Mouse (Mus musculus): ENCODE measurements around the gene Scarf2. TPM values are rescaled to one million over a fixed set of nuclear protein-coding genes. Genes with fewer than 3 reads are reported as not detected.

The Scarf2 gene
- polyA plus RNA-seq, 1 experiment from 2014 or later = 32.4 TPM

DNA sequence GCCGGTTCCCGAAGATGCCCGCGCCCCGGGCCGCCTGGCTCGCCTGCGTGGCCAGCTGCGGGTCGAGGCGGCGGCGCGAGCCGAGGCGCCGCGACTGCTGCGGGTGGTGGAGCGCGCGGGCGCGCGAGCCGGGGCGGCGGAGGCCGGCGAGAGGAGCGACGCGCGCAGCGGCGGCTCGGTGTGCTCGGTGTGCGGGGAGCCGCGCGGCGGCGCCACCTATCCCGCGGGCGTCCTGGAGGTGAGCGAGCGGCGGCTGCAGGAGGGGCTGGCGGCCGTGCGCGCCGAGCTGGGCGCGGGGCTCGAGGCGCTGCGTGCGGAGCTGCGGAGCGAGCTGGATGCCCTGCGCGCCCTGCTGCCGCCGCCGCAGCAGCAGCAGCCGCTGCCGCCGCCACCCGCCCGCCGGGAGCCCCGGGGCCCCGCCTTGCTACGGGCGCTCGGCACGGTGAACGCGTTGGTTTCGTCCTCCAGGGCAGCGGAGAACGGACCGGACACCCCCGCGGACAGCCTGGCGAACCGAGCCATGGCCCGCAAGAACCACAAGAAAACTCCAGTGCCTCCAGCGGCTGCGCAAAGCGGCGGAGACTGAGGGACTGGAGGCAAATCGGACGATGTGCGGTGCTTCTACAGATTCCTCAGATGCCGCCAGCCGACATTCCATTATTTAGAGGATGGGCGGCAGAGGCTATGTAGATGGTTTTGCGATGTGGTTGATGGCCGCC, 36.8 kb downstream of the Scarf2 start:
- Histone ChIP-seq H3K4me3 (peak overlapping the region; percentile 62), H3K4me1 (peaks cover 25% of the 10 kb centered on the region), H3K36me3 (peaks cover 3% of the 10 kb centered on the region; the same call in 1 of the 2 replicates), H3K4me2 (peak overlapping the region; percentile 99), H3K9me3 (no peaks in the 10 kb centered on the region), H3K9ac (peak overlapping the region; percentile 54), H3K27ac (no peak overlapping the region), H3K27me3 (peaks cover 74% of the 10 kb centered on the region)
- 1% methylated on average over 81 of the region's 103 CpGs for WGBS
- ATAC-seq (ENCODE audit: insufficient number of reproducible peaks, low FRiP score, low TSS enrichment, low read depth) = no peak

DNA sequence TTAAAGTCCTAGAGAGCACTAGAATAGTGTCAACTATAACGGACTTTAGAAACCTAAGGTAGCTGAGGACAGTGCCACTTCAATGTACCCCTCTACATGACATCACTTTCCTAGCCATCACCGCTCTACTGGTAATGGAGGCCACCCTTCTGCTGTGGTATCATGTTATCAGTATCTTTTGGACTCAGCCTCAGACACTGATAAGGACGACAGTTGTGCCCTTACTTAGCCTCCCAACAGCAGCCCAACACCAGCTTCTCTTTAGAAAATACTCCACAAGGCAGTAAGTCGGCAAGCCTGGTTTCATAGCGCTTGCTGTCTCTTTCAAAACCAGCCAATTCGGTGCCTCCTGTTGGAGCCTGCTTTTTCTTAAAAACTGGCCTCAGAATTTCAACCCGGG, 37.5 kb downstream of the Scarf2 start:
- no peak for ATAC-seq (ENCODE audit: insufficient number of reproducible peaks, low FRiP score, low TSS enrichment, low read depth)
- Histone ChIP-seq H3K27me3 (peaks cover 74% of the 10 kb centered on the region), H3K27ac (no peak overlapping the region), H3K4me1 (peaks cover 25% of the 10 kb centered on the region), H3K9me3 (no peaks in the 10 kb centered on the region), H3K36me3 (peaks cover 3% of the 10 kb centered on the region; the same call in 1 of the 2 replicates), H3K4me2 (peak overlapping the region; percentile 99), H3K9ac (no peak overlapping the region), H3K4me3 (peak overlapping the region; percentile 62)
- WGBS = 47% methylated on average over 7 of the region's 7 CpGs

DNA sequence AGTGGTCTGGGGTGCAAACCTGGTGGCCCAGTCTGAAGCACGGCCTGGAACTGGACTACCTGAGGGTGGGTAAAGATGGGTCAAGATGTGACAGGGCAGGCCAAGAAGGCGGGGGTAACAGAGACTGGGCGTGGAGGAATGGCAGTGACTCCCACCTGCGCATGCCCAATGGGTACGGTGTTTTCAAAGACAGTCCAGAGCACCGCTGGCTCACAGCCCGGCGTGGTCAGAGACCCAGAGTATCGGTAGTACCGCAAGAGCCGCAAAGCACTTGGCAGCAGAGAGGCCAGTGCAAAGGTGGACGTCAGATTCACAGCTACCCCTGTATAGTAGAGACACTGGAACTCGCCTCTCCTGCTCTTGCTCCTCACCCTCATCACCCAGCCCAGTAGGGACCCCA, 38.4 kb downstream of the Scarf2 start:
- ATAC-seq (ENCODE audit: insufficient number of reproducible peaks, low FRiP score, low TSS enrichment, low read depth) = no peak
- Histone ChIP-seq H3K4me2 (no peak overlapping the region), H3K27me3 (peaks cover 71% of the 10 kb centered on the region), H3K27ac (no peak overlapping the region), H3K4me1 (peaks cover 25% of the 10 kb centered on the region), H3K36me3 (peaks cover 12% of the 10 kb centered on the region; the same call in 1 of the 2 replicates), H3K9me3 (no peaks in the 10 kb centered on the region), H3K9ac (no peak overlapping the region), H3K4me3 (no peak overlapping the region)
- 43% methylated on average over 13 of the region's 13 CpGs for WGBS

DNA sequence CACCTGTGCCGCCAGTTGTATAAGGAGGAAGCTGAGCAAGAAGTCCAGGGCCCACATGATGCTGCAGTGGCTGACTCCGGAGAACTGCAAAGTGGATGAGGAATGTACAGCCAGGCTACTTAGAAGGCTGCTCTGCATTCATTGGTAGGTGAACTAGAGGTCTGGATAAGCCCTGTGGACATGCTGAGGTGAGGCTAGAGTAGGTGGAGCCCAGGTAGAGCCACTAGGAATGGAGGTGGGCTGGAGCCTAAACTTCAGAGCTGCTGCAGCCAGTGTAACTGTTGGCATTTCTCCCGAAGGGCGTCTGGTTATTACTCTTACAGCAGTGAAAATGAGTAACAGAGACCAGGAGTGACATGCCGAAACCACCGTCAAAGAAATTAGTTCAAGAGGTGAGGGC, 41.0 kb downstream of the Scarf2 start, which contains the start of gene Car15:
Gene Car15 (minus strand): TSS at position 314 of the 400 bp plus-strand sequence.
- Histone ChIP-seq H3K27ac (no peak within 1 kb of the TSS), H3K36me3 (peaks cover 38% of the 10 kb centered on the region), H3K9me3 (no peaks in the 10 kb centered on the region), H3K9ac (no peak within 1 kb of the TSS), H3K27me3 (peaks cover 45% of the 10 kb centered on the region), H3K4me2 (no peak within 1 kb of the TSS), H3K4me3 (no peak within 1 kb of the TSS), H3K4me1 (peaks cover 17% of the 10 kb centered on the region)
- WGBS = 57% methylated on average over 6 of the region's 6 CpGs
- no peak for ATAC-seq (ENCODE audit: insufficient number of reproducible peaks, low FRiP score, low TSS enrichment, low read depth)

DNA sequence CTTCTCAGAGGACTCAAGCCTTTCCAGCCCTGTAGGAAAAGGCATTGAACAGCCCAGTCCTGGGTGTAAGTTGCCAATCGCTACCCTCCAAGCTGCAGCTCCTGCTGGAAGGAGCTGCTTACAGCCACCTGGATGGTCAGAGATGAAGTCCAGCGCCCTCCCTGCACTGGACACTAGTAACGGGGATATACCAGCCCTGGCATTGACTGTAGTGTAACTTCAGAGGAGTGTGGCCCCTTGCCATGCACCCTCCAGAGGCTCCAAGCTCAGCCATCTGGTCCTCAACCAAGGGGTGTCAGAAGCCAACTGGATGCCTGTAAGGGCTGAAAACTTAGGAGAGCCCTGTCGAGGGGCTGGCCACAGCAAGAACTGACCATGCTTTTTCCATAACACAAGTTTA, 42.9 kb downstream of the Scarf2 start:
- ATAC-seq (ENCODE audit: insufficient number of reproducible peaks, low FRiP score, low TSS enrichment, low read depth) = no peak
- Histone ChIP-seq H3K4me1 (0 out of 2 replicates have a peak, but pooled peaks cover 1% of the 10 kb centered on the region), H3K27ac (no peak overlapping the region), H3K27me3 (peaks cover 26% of the 10 kb centered on the region), H3K4me2 (no peak overlapping the region), H3K4me3 (no peak overlapping the region), H3K9ac (no peak overlapping the region), H3K36me3 (peaks cover 57% of the 10 kb centered on the region), H3K9me3 (no peaks in the 10 kb centered on the region)
- WGBS = 82% methylated on average over 4 of the region's 4 CpGs

DNA sequence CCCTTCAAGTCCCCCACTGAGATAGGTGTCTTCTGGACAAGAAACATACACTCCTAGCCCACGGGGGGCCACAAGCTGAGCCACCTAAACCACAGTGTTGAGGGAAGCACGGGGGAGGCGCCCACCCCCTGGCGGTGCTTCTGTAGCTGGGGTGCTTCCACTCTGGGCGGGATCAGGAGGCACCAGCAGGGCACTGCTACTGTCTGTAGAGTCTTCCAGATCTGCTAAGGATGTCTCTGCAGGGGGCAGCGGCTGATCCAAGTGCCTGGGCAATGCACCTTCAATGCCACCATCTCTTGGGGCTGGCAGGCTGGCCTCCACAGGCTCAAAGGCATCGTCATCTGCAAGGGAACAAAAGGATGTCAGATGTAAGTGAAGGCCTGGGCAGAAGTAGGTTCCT, 45.4 kb downstream of the Scarf2 start:
- no peak overlapping the region for H3K9ac ChIP-seq
- H3K4me1 ChIP-seq = no peaks in the 10 kb centered on the region
- 88% methylated on average over 7 of the region's 7 CpGs for WGBS
- no peaks in the 10 kb centered on the region for H3K9me3 ChIP-seq
- no peak overlapping the region for H3K27ac ChIP-seq
- no peak overlapping the region for H3K4me3 ChIP-seq
- ATAC-seq (ENCODE audit: insufficient number of reproducible peaks, low FRiP score, low TSS enrichment, low read depth) = no peak
- H3K4me2 ChIP-seq = no peak overlapping the region
- peaks cover 81% of the 10 kb centered on the region for H3K36me3 ChIP-seq
- H3K27me3 ChIP-seq = peaks cover under 1% of the 10 kb centered on the region; the same call in 1 of the 2 replicates

DNA sequence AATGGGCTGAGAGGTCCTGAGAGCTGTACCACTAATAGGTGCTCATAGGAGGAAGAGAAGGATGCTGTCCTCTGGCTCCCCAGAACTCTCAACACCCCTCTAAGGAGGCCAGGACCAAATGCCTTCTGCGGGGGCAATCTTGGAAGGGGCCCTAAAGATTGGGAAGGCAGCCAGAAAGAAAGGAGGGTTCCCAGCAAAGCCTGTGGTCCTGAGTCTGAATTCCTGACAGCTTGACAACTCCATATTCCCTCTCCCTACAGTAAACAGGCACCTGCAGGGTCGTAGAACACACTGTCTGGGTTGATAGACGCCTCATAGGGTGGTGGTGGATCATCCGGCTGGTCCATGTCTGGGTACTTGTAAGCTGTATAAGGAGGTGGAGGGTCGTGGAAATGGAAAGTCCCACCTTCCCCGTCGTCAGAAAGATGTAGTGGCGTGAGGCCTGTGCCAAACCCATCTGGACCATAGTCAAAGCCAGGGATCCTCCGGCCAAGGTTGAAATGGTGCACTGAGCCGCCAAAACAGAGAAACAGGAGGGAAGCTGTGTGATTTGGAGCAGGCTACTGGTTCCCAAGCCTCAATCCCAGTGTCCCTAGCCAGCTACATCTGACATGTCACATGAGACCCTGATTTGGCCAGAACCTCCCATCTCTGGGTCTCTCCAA, 46.8 kb downstream of the Scarf2 start:
- Histone ChIP-seq H3K4me2 (no peak overlapping the region), H3K36me3 (peaks cover 90% of the 10 kb centered on the region), H3K4me1 (no peaks in the 10 kb centered on the region), H3K4me3 (no peak overlapping the region), H3K9ac (no peak overlapping the region), H3K27me3 (no peaks in the 10 kb centered on the region), H3K9me3 (no peaks in the 10 kb centered on the region), H3K27ac (no peak overlapping the region)
- ATAC-seq (ENCODE audit: insufficient number of reproducible peaks, low FRiP score, low TSS enrichment, low read depth) = no peak
- WGBS = 89% methylated on average over 10 of the region's 10 CpGs

DNA sequence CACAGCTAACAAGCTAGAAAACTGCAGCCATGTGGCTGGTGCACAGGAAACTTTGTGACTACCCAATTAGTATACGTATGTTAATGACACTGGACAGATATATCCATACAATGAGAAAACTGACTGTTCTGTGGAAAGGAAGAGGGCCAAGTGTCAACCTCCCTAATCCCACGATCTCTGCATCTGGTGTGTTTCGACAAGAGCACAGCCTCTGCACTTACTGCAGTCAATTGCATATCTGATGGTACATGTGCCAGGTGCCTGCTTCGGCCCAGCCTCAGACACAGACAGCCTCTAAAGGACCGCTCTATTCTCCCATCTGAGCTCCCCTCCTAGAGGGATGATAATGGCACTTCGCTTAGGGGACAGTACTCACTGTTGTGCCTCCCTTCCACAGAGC, 51.3 kb downstream of the Scarf2 start:
- no peak for ATAC-seq (ENCODE audit: insufficient number of reproducible peaks, low FRiP score, low TSS enrichment, low read depth)
- Histone ChIP-seq H3K9ac (no peak overlapping the region), H3K27me3 (no peaks in the 10 kb centered on the region), H3K4me2 (no peak overlapping the region), H3K4me3 (no peak overlapping the region), H3K36me3 (peaks cover 89% of the 10 kb centered on the region), H3K27ac (no peak overlapping the region), H3K4me1 (no peaks in the 10 kb centered on the region), H3K9me3 (no peaks in the 10 kb centered on the region)
- 91% methylated on average over 6 of the region's 6 CpGs for WGBS

DNA sequence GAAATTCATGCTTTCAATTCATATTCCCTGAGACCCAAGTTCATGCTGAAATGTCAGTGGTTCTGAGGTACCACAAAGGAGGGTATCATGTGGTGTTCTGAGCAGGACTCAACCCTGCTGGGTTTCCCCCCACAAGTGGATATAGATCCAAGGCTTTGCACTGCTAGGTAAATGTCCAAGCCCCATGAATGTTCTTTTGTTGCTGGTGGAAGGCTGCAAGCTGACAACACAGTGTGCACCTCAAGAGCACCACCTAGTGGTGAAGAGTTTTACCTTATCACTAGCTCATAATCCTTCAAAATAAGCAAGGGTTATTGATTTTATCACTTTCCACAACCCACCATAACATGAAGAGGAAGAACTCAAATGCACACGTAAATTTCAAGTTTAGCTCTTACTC, 51.8 kb downstream of the Scarf2 start:
- Histone ChIP-seq H3K9me3 (no peaks in the 10 kb centered on the region), H3K4me2 (no peak overlapping the region), H3K4me3 (no peak overlapping the region), H3K27ac (no peak overlapping the region), H3K9ac (no peak overlapping the region), H3K27me3 (no peaks in the 10 kb centered on the region), H3K4me1 (no peaks in the 10 kb centered on the region), H3K36me3 (peaks cover 88% of the 10 kb centered on the region)
- ATAC-seq (ENCODE audit: insufficient number of reproducible peaks, low FRiP score, low TSS enrichment, low read depth) = no peak
- 18% methylated on average over 1 of the region's 1 CpGs for WGBS

DNA sequence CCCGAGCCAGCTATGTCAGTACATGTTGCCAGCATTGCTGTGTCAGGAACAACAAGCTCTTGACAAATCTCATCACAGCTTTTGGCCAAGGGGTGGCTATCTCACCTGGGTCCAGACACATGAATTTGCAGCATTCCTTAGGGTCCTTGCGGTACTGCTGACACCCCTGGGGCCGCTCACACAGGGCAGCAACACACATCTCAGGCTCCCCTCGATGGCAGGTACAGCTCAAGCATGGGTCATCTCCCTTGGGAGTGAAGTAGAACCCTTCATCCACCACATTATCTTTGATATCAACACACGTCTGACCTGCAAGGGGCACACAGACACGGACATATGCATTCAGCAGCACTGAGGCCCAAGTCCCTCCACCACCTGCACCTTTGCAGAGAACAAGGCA, 52.4 kb downstream of the Scarf2 start:
- Histone ChIP-seq H3K36me3 (peaks cover 88% of the 10 kb centered on the region), H3K9ac (no peak overlapping the region), H3K9me3 (no peaks in the 10 kb centered on the region), H3K27me3 (no peaks in the 10 kb centered on the region), H3K4me2 (no peak overlapping the region), H3K27ac (no peak overlapping the region), H3K4me3 (no peak overlapping the region), H3K4me1 (no peaks in the 10 kb centered on the region)
- 81% methylated on average over 6 of the region's 6 CpGs for WGBS
- no peak for ATAC-seq (ENCODE audit: insufficient number of reproducible peaks, low FRiP score, low TSS enrichment, low read depth)

DNA sequence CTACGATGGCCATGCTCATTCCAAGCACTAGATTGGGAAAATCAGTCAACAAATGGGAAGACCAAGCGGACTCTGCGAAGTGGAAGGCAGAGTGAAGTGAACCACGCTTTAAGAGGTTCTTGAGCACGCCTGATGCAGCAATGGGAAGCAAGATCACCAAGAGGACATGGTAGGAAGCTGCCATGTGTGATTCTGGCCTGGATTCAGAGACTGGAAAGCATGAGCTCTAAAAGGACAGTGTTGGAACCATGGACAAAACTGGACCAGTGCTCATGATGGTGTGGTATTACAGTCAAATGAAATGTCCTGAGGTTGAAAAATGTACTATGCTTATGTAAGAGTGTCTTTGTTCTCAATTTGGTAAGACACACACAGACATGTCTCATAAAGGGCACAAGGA, 54.2 kb downstream of the Scarf2 start:
- Histone ChIP-seq H3K9me3 (no peaks in the 10 kb centered on the region), H3K36me3 (peaks cover 84% of the 10 kb centered on the region), H3K4me1 (no peaks in the 10 kb centered on the region), H3K4me3 (no peak overlapping the region), H3K27ac (no peak overlapping the region), H3K27me3 (no peaks in the 10 kb centered on the region), H3K4me2 (no peak overlapping the region), H3K9ac (no peak overlapping the region)
- 95% methylated on average over 5 of the region's 5 CpGs for WGBS
- no peak for ATAC-seq (ENCODE audit: insufficient number of reproducible peaks, low FRiP score, low TSS enrichment, low read depth)

DNA sequence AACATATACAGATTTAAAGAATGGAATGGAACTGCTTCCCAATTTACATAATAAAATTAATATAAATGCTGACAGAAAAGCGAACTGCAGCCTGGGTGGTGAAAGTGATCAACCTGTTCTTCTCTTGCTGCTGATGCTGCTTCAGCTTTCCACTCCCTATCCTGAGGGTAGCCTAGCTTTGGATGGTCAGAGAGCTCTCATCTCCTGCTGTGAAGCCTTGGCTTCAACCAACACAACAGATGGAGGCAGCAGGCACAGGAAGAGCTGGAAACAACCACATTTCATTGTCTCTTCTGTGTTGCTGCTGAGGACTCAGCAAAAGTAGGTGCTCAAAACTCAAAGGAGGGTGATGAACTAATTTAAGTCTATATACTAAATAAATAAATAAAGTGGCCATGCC, 54.8 kb downstream of the Scarf2 start:
- Histone ChIP-seq H3K4me1 (no peaks in the 10 kb centered on the region), H3K9me3 (no peaks in the 10 kb centered on the region), H3K27ac (no peak overlapping the region), H3K9ac (no peak overlapping the region), H3K4me2 (no peak overlapping the region), H3K36me3 (peaks cover 84% of the 10 kb centered on the region), H3K27me3 (no peaks in the 10 kb centered on the region), H3K4me3 (no peak overlapping the region)
- WGBS = 95% methylated on average over 1 of the region's 1 CpGs
- ATAC-seq (ENCODE audit: insufficient number of reproducible peaks, low FRiP score, low TSS enrichment, low read depth) = no peak

Measured in limb, embryonic 15.5 days (tissue).